Mouse (Mus musculus): Measurements from ENCODE around the gene Chrna4. TPM values are rescaled to one million over a fixed set of nuclear protein-coding genes. Genes with fewer than 3 reads are reported as not detected.

Gene Chrna4
- total RNA-seq, 2 experiments from 2014 or later = 34.8 to 36.0 TPM

GRCm38 (mm10) chr2:181036561-181036960, 6.8 kb downstream of the Chrna4 start:
- H3K4me3 ChIP-seq = no peak overlapping the region
- no peak overlapping the region for H3K27ac ChIP-seq
- intact Hi-C loops (cut with DNase I) = no loop called here
- DNase-seq (ENCODE audit: extremely low spot score in 1 of 2, low spot score in 2 of 2) = no peak
- TF ChIP-seq CTCF (IDR thresholded peaks at IDR 0.05) = no peak

DNA sequence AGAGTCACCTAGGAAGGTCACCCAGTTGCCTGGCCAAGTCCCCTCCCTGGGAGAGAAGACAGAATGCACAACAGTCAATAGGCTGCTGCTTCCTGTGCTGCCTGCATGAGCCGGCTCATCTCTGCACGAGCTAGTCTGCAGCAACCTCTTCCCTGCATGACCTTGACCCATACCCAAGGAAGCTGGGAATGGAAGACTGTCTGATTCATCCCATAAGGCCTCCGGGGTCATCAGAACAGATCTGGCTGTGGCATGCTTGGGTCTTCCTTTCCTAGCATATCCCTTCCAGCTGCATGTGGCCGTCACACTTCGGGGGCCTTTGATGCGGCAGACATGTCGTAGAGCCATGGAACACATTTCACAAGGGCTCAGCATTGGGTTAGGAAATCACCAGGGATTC, 8.2 kb downstream of the Chrna4 start:
- DNase-seq (ENCODE audit: extremely low spot score in 1 of 2, low spot score in 2 of 2) = no peak
- intact Hi-C loops (cut with DNase I) = no loop called here

GRCm38 (mm10) chr2:181033310-181033709, 10.0 kb downstream of the Chrna4 start:
- Histone ChIP-seq H3K4me3 (no peak overlapping the region), H3K27ac (no peak overlapping the region; the same call in none of the 2 replicates)
- TF ChIP-seq CTCF (IDR thresholded peaks at IDR 0.05) = no peak
- no peak for DNase-seq (ENCODE audit: extremely low spot score in 1 of 2, low spot score in 2 of 2)
- intact Hi-C loops (cut with DNase I) = loop anchor here (5.0 kb wide), 1 partner anchor 39 kb away; no protein-coding TSS in a partner anchor

More for the DNA sequence above, 8.2 kb downstream of the Chrna4 start:
- no peak overlapping the region for H3K4me3 ChIP-seq
- no peak for TF ChIP-seq CTCF (IDR thresholded peaks at IDR 0.05)
- no peak overlapping the region for H3K27ac ChIP-seq

DNA sequence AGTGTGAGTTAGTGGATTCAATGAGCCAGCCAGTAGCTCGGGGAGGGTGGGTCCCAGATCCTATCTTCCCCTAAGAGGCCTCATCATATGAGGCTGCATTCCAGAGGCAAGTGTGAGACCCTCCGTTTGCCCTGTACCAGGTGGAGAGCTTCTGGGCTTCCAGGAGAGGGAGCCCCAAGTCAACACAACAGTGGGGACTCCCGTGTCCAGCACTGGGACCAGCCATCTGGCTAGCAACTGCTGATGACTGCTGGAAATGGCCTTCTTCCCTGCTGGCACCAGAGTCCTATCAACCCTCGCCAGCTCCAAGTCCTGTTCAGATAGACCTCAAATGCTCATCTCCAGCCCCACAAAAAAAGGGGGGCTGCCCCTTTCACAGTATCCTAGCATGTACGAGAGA, 10.9 kb downstream of the Chrna4 start:
- peak in 1 of 2 experiments; percentile 23 for DNase-seq (ENCODE audit: extremely low spot score in 1 of 2, low spot score in 2 of 2)
- Histone ChIP-seq H3K4me3 (no peak overlapping the region), H3K27ac (peak overlapping the region; percentile 45; the same call in 1 of the 2 replicates)
- peak; percentile 51 for TF ChIP-seq CTCF (IDR thresholded peaks at IDR 0.05)
- intact Hi-C loops (cut with DNase I) = loop anchor here (1.0 to 5.0 kb wide), 2 partner anchors 28 to 40 kb away; no protein-coding TSS in a partner anchor

DNA sequence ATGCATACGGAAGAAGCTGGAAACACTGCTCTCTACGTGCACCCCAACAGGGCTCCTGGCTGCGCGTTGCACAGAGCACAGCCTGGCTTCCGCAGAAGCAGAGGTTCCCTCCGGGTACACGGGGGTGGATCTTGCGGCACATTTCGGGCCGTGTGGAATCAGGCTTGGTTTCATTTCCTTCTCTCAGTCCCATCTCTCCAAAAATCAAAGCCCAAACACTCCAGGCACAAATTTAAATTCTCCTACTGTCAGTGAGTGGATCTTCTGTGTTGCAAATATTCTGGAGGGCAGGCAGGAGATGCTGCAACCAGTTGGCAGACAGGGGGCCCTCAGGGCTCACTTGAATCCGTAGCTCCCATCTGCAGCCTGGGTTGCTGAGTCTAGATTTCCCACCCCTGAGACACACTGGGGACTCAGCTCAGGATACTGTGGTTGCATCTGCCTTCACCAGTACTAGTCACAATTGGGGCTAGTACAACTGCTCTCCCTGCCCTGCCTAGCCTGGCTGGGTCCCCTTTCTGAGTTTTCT, 11.9 kb downstream of the Chrna4 start:
- peak; percentile 30 for TF ChIP-seq CTCF (IDR thresholded peaks at IDR 0.05)
- H3K27ac ChIP-seq = peak overlapping the region; percentile 45
- DNase-seq (ENCODE audit: extremely low spot score in 1 of 2, low spot score in 2 of 2) = peak in 1 of 2 experiments; percentile 26
- intact Hi-C loops (cut with DNase I) = loop anchor here (5.0 kb wide), 1 partner anchor 41 kb away; no protein-coding TSS in a partner anchor
- no peak overlapping the region for H3K4me3 ChIP-seq

- Histone ChIP-seq H3K4me3 (no peak overlapping the region), H3K27ac (no peak overlapping the region)
- DNase-seq (ENCODE audit: extremely low spot score in 1 of 2, low spot score in 2 of 2) = no peak
- intact Hi-C loops (cut with DNase I) = loop anchor here (2.0 kb wide), 1 partner anchor 64 kb away; no protein-coding TSS in a partner anchor
- no peak for TF ChIP-seq CTCF (IDR thresholded peaks at IDR 0.05)
These were observed 35.0 kb downstream of the Chrna4 start for GRCm38 (mm10) chr2:181008339-181008738.

DNA sequence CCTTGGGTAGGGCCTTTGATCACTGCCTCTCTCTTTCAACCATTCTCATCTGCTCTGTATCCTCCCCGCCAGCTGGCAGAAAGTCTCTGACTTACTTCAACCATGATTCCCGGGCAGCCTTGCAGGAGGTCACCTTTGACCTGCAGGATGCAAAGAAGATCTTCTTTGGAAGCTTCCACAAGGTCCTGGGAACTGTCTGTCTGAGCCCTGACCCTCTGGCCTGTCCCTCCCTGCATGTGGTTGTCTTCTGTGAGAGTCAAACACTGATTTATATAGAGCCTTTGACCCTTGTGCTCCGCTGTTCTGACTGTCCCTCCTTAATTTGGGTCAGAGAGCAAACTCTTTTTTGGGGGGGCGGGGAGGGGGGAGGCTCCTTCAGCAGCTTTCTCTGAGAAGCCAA, 36.3 kb downstream of the Chrna4 start:
- no peak for DNase-seq (ENCODE audit: extremely low spot score in 1 of 2, low spot score in 2 of 2)
- Histone ChIP-seq H3K27ac (no peak overlapping the region), H3K4me3 (no peak overlapping the region)
- intact Hi-C loops (cut with DNase I) = no loop called here
- no peak for TF ChIP-seq CTCF (IDR thresholded peaks at IDR 0.05)

GRCm38 (mm10) chr2:180996905-180997304, 46.4 kb downstream of the Chrna4 start:
- no peak for DNase-seq (ENCODE audit: extremely low spot score in 1 of 2, low spot score in 2 of 2)
- no peak for TF ChIP-seq CTCF (IDR thresholded peaks at IDR 0.05)
- no peak overlapping the region for H3K4me3 ChIP-seq
- H3K27ac ChIP-seq = no peak overlapping the region
- intact Hi-C loops (cut with DNase I) = loop anchor here (1.0 kb wide), 2 partner anchors 63 to 75 kb away; no protein-coding TSS in a partner anchor

GRCm38 (mm10) chr2:180996436-180996835, 46.9 kb downstream of the Chrna4 start:
- peak; percentile 89 for TF ChIP-seq CTCF (IDR thresholded peaks at IDR 0.05)
- DNase-seq (ENCODE audit: extremely low spot score in 1 of 2, low spot score in 2 of 2) = peak; percentile 47 to 52
- intact Hi-C loops (cut with DNase I) = loop anchor here (1.0 kb wide), 2 partner anchors 64 to 76 kb away; no protein-coding TSS in a partner anchor
- H3K27ac ChIP-seq = no peak overlapping the region
- no peak overlapping the region for H3K4me3 ChIP-seq

DNA sequence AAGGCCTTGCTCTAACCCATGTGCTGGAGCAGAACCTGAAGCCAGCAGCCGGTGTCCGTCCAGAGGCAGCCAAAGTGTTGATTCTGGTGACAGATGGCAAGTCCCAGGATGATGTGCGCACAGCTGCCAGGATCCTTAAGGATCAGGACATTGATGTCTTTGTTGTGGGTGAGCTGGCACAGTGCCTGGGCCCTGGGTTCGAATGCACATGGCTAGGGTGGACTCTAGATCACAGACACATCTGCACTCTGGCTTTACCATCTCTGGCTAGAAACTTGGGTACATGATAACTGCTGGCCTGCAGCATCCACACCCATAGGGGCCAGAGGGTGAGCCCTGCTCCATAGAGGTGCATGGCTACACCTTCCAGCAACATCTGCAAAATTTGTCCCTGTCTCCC, 47.9 kb downstream of the Chrna4 start:
- TF ChIP-seq CTCF (IDR thresholded peaks at IDR 0.05) = no peak
- intact Hi-C loops (cut with DNase I) = no loop called here

DNA sequence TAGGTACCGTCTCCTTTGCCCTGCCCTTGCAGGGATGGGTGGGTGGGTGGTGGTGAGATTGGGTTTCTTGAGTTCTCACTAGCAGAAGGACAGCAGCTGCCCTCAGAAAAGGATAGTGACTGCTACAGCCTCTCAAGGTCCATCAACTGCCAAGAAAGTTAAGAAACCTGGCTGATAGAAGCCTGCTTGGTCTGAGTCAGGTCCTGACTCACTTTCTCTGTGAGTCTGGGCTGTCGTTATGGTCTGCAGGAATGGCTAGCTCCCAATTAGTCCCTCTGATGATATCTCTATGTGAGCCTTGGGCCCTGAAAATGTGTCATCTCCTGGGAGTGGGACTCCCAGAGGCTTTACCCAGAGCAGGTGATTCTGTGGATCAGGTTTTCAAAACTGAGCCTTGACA, 49.0 kb downstream of the Chrna4 start:
- H3K27ac ChIP-seq = no peak overlapping the region
- no peak for DNase-seq (ENCODE audit: extremely low spot score in 1 of 2, low spot score in 2 of 2)
- TF ChIP-seq CTCF (IDR thresholded peaks at IDR 0.05) = no peak
- intact Hi-C loops (cut with DNase I) = no loop called here
- H3K4me3 ChIP-seq = no peak overlapping the region

More for the DNA sequence above, 47.9 kb downstream of the Chrna4 start:
- Histone ChIP-seq H3K4me3 (no peak overlapping the region), H3K27ac (no peak overlapping the region)
- no peak for DNase-seq (ENCODE audit: extremely low spot score in 1 of 2, low spot score in 2 of 2)

DNA sequence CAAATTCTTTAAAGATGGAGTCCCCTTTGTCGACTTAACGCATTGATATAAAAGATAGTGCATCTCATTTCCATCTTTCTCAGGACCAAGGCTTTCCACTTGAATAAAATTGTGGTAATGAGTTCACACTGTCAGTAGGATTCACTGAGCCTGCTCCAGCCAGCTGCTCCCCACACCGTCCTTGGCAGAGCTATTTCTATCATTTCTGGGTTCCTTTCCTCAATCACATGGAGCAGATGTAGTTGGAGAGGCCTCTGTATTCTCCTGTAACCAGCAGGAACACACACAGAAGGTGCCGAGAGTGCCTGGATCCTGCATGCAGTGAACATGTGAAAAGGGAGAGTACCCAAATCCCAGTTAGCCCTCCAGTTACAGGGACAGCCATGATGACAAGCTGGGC, 53.0 kb downstream of the Chrna4 start:
- no peak for TF ChIP-seq CTCF (IDR thresholded peaks at IDR 0.05)
- intact Hi-C loops (cut with DNase I) = no loop called here

GRCm38 (mm10) chr2:180988948-180989347, 54.4 kb downstream of the Chrna4 start:
- Histone ChIP-seq H3K27ac (no peak overlapping the region), H3K4me3 (no peak overlapping the region)
- no peak for DNase-seq (ENCODE audit: extremely low spot score in 1 of 2, low spot score in 2 of 2)
- TF ChIP-seq CTCF (IDR thresholded peaks at IDR 0.05) = no peak
- intact Hi-C loops (cut with DNase I) = no loop called here

More for the DNA sequence above, 53.0 kb downstream of the Chrna4 start:
- Histone ChIP-seq H3K27ac (no peak overlapping the region; the same call in 1 of the 2 replicates), H3K4me3 (no peak overlapping the region)
- DNase-seq (ENCODE audit: extremely low spot score in 1 of 2, low spot score in 2 of 2) = no peak

Measured in left cerebral cortex, adult 2 months (tissue).